Mouse (Mus musculus) embryonic fibroblast, embryonic 13.5 days (primary cell): ENCODE results near the gene Cracr2b.

Source experiments
- CTCF ChIP-seq: IDR thresholded peaks from 2 replicates; pipeline ENCODE4 v1.5.1; 2011; ENCODE audit warnings: mild to moderate bottlenecking, control low read depth, low read length, moderate library complexity, borderline replicate concordance; ENCODE audit not compliant: insufficient read depth
- POLR2A ChIP-seq: IDR thresholded peaks from 2 replicates; pipeline ENCODE4 v1.6.1; 2011; ENCODE audit warnings: low read depth, mild to moderate bottlenecking, control low read depth, low read length, moderate library complexity

DNA sequence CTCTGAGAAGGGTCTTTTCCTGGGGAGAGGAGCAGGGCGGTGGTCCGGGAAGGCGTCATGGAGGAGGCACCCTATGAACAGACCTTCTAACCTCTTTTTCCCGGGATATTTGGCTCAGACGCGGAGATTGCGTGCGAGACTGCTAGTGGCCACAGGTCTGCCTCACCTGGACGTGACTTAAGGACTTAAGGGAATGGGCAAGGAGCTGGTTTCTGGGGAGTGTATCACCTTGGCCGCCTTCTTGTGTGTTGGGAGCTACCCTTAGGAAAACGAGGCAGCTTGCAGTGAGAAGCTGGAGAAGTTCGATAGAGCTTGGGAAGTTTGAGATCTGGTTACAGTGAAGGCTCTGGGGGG, 14.9 kb downstream of the Cracr2b start:
- TF ChIP-seq POLR2A (peak; percentile 20; the same call in 1 of the 2 replicates), CTCF (no peak)
